Mouse (Mus musculus) stomach, postnatal 0 days (tissue): ENCODE results near the gene Pdzk1ip1.

Source experiments
- CTCF ChIP-seq: IDR thresholded peaks from 2 replicates; pipeline ENCODE4 v1.5.1; 2016; ENCODE audit warnings: antibody characterized with exemption, low read depth, mild to moderate bottlenecking, moderate library complexity
- EP300 ChIP-seq: optimal IDR thresholded peaks from 2 replicates; pipeline ENCODE3; 2016; ENCODE audit warnings: antibody characterized with exemption

GRCm38 (mm10) chr4:115133621-115134295, 45.2 kb downstream of the Pdzk1ip1 start, which contains the start of gene Cyp4x1:
- TF ChIP-seq CTCF: no peak
- TF ChIP-seq EP300: no peak
